Mouse (Mus musculus) cerebellum, adult 2 months (tissue): Measurements from ENCODE around the gene H2-Ob. TPM values are rescaled to one million over a fixed set of nuclear protein-coding genes. Genes with fewer than 3 reads are reported as not detected.

Experiments used
- DNase-seq, 2 experiments: peaks; one replicate each; pipeline ENCODE4 v3.0.0; 2021
- H3K27ac ChIP-seq: fragments of 200-500 bp; 2 replicates; pipeline ENCODE4 v1.5.1; 2012; ENCODE audit warnings: low read length, control low read depth, inconsistent platforms; ENCODE audit not compliant: insufficient read depth
- H3K27me3 ChIP-seq: fragments of 200-500 bp; 2 replicates; pipeline ENCODE4 v1.6.1; 2012; ENCODE audit warnings: inconsistent platforms, mild to moderate bottlenecking, low read length, moderate library complexity; ENCODE audit not compliant: control insufficient read depth, insufficient read depth
- H3K4me1 ChIP-seq: fragments of 200-500 bp; 2 replicates; pipeline ENCODE4 v1.6.1; 2011; ENCODE audit warnings: low read length; ENCODE audit not compliant: control insufficient read depth, insufficient read depth
- H3K4me3 ChIP-seq: fragments of 200-500 bp; replicated peaks from 2 replicates; pipeline ENCODE3; 2011; ENCODE audit warnings: mild to moderate bottlenecking, low read depth, low read length, control low read depth; ENCODE audit not compliant: insufficient read depth
- CTCF ChIP-seq: fragments of 200-500 bp; IDR thresholded peaks from 2 replicates; pipeline ENCODE4 v1.5.1; 2011; ENCODE audit warnings: low read depth, mild to moderate bottlenecking, control low read depth, low read length, moderate library complexity, borderline replicate concordance; ENCODE audit not compliant: insufficient read depth
- POLR2A ChIP-seq: fragments of 200-500 bp; IDR thresholded peaks from 2 replicates; pipeline ENCODE4 v1.6.1; 2011; ENCODE audit warnings: low read length, control low read depth, borderline replicate concordance; ENCODE audit not compliant: insufficient read depth
- WGBS: fragments of 180-500 bp; shearing (Covaris S2); methylation state at CpG from one replicate; pipeline ENCODE4 v1.1.7; 2018; 5-methylcytosine and 5-hydroxymethylcytosine counted together
- polyA plus RNA-seq: library from polyadenylated mRNA; depleted of rRNA; stranded (reverse); fragments of >200 nt; gene quantifications from 2 replicates; pipeline ENCODE4 v1.2.3, GENCODE M21; 2012; rRNA removed

Gene H2-Ob
- 0.67 and 0.86 TPM in 2 replicates for polyA plus RNA-seq

GRCm38 (mm10) chr17:34238706-34239105 lies at the start of gene H2-Ob:
Gene H2-Ob (plus strand): TSS chr17:34238903.
- no peak for TF ChIP-seq POLR2A
- no peak for TF ChIP-seq CTCF

GRCm38 (mm10) chr17:34188986-34189385 lies 49.7 kb upstream of the H2-Ob start:
- WGBS: 82% methylated on average over 6 of the region's 6 CpGs
- Histone ChIP-seq H3K4me3 (no peak overlapping the region), H3K27me3 (peaks cover 2% of the 10 kb centered on the region; the same call in 1 of the 2 replicates), H3K4me1 (no peaks in the 10 kb centered on the region), H3K27ac (no peak overlapping the region)
- no peak for DNase-seq
- TF ChIP-seq CTCF (no peak), POLR2A (no peak)

More at GRCm38 (mm10) chr17:34238706-34239105, at the start of gene H2-Ob:
- DNase-seq: no peak
- 54% methylated on average over 3 of the region's 3 CpGs for WGBS
- no peak within 1 kb of the TSS for H3K4me3 ChIP-seq
- H3K4me1 ChIP-seq: no peaks in the 10 kb centered on the region
- H3K27me3 ChIP-seq: no peaks in the 10 kb centered on the region
- H3K27ac ChIP-seq: no peak within 1 kb of the TSS

- H3K4me3 ChIP-seq: no peak overlapping the region
- H3K4me1 ChIP-seq: no peaks in the 10 kb centered on the region
- H3K27ac ChIP-seq: no peak overlapping the region
- no peak for DNase-seq
- TF ChIP-seq CTCF (no peak), POLR2A (no peak)
- WGBS: 26% methylated on average over 16 of the region's 16 CpGs
- peaks cover 2% of the 10 kb centered on the region; the same call in 1 of the 2 replicates for H3K27me3 ChIP-seq
Observed at GRCm38 (mm10) chr17:34192852-34193251, 45.9 kb upstream of the H2-Ob start.

GRCm38 (mm10) chr17:34193468-34193867 lies 45.2 kb upstream of the H2-Ob start:
- no peak overlapping the region for H3K4me3 ChIP-seq
- H3K27me3 ChIP-seq: no peaks in the 10 kb centered on the region
- TF ChIP-seq POLR2A: no peak
- TF ChIP-seq CTCF: no peak
- DNase-seq: no peak
- H3K27ac ChIP-seq: no peak overlapping the region
- WGBS: 59% methylated on average over 8 of the region's 8 CpGs
- H3K4me1 ChIP-seq: no peaks in the 10 kb centered on the region

- no peaks in the 10 kb centered on the region for H3K4me1 ChIP-seq
- no peaks in the 10 kb centered on the region for H3K27me3 ChIP-seq
- 88% methylated on average over 4 of the region's 4 CpGs for WGBS
- no peak for DNase-seq
- no peak for TF ChIP-seq CTCF
- TF ChIP-seq POLR2A: no peak
- no peak overlapping the region for H3K27ac ChIP-seq
- no peak overlapping the region for H3K4me3 ChIP-seq
Observed at GRCm38 (mm10) chr17:34194723-34195122, 44.0 kb upstream of the H2-Ob start.

GRCm38 (mm10) chr17:34196491-34196890 lies 42.2 kb upstream of the H2-Ob start:
- 55% methylated on average over 12 of the region's 12 CpGs for WGBS
- no peak overlapping the region for H3K4me3 ChIP-seq
- no peaks in the 10 kb centered on the region for H3K27me3 ChIP-seq

GRCm38 (mm10) chr17:34196941-34197894 lies 41.5 kb upstream of the H2-Ob start, which contains the start of gene Psmb8:
Gene Psmb8 (plus strand): TSS chr17:34197721.
- H3K27me3 ChIP-seq: no peaks in the 10 kb centered on the region
- 6% methylated on average over 41 of the region's 41 CpGs for WGBS
- TF ChIP-seq CTCF (no peak), POLR2A (no peak)
- DNase-seq: peak; percentile 77
- H3K27ac ChIP-seq: no peak within 1 kb of the TSS
- H3K4me1 ChIP-seq: no peaks in the 10 kb centered on the region
- H3K4me3 ChIP-seq: peak within 1 kb of the TSS; percentile 53

More at GRCm38 (mm10) chr17:34196491-34196890, 42.2 kb upstream of the H2-Ob start:
- Histone ChIP-seq H3K4me1 (no peaks in the 10 kb centered on the region), H3K27ac (no peak overlapping the region)
- TF ChIP-seq CTCF (no peak), POLR2A (no peak)
- DNase-seq: no peak

- H3K4me3 ChIP-seq: peak overlapping the region; percentile 28
- H3K27ac ChIP-seq: no peak overlapping the region
- H3K4me1 ChIP-seq: no peaks in the 10 kb centered on the region
- DNase-seq: no peak
- H3K27me3 ChIP-seq: no peaks in the 10 kb centered on the region
- TF ChIP-seq CTCF (no peak), POLR2A (no peak)
- under 1% methylated on average over 32 of the region's 32 CpGs for WGBS
Observed at GRCm38 (mm10) chr17:34197904-34198520, 40.7 kb upstream of the H2-Ob start.
